Mouse (Mus musculus) G1E (cell line): Measurements from ENCODE around the gene Capzb.

ENCODE experiments used
- CTCF ChIP-seq: IDR thresholded peaks from 2 replicates; pipeline ENCODE4 v1.5.1; 2012; ENCODE audit warnings: low read depth, low read length, inconsistent platforms, mixed read lengths
- GATA1 ChIP-seq: IDR thresholded peaks from 2 replicates; pipeline ENCODE4 v1.6.1; 2012; ENCODE audit warnings: borderline replicate concordance, low read length, inconsistent platforms, mixed read lengths
- GATA2 ChIP-seq: IDR thresholded peaks from 2 replicates; pipeline ENCODE4 v1.6.1; 2012; ENCODE audit warnings: low read depth, low read length, inconsistent platforms, borderline replicate concordance
- POLR2AphosphoS5 ChIP-seq: IDR thresholded peaks from 2 replicates; pipeline ENCODE4 v1.6.1; 2012; ENCODE audit warnings: low read depth, low read length, inconsistent platforms; ENCODE audit not compliant: insufficient replicate concordance
- TAL1 ChIP-seq: conservative IDR thresholded peaks from 2 replicates; pipeline ENCODE4 v1.6.1; 2012; ENCODE audit warnings: low read depth, low read length, inconsistent platforms, mixed read lengths

DNA sequence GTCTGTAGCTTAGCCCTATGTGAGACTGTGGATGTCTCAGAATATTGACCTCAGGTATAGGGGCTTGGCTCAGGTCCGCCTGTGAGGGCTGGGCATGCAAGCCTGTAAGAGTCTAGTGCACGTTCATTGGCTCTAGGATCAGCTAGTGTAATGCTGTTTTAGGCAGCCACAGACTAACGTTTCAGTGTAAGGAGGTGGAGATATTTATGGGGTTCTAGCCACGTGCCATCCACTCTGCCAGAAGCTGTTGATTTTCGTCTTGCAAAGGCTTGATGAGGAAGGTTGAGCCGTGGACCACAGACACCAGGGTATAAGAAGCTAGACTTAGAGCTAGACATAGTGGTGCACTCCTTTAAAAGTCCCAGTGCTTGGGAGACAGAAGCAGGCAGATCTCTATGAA, 4.2 kb downstream of the Capzb start:
- TF ChIP-seq POLR2AphosphoS5 (no peak), CTCF (no peak), GATA1 (no peak), TAL1 (no peak), GATA2 (no peak)
